Mouse (Mus musculus): ENCODE results near the gene Megf11.

GRCm38 (mm10) chr9:64578014-64578413 lies 192.6 kb downstream of the Megf11 start:
- TF ChIP-seq POLR2A (IDR thresholded peaks at IDR 0.05; ENCODE audit: insufficient read depth, low read depth, low read length) (no peak), CTCF (IDR thresholded peaks at IDR 0.05) (no peak)
